Mouse (Mus musculus): ENCODE measurements around the gene Tgfbr3.

DNA sequence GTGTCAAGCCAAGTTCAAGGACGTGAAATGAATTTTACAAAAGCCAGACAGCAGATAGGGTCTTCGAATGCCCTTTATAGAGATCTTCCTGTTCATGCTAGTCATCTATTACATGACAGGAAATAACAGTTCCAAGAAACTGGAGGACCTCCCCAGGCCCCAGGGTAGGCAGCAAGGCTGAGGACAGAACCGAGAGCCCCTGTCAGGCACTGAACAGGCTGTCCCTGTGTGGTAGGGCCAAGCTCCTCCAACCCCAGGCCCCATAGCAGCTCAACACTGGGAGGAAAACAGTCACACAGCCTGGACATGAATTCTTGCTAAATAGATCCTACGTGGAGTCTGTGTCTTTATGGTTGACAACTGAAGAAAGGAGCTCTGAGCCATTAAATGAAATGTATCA, 125.3 kb downstream of the Tgfbr3 start:
- TF ChIP-seq CTCF (conservative IDR thresholded peaks at IDR 0.05; ENCODE audit: insufficient read depth, insufficient read length, low read depth, low read length) (no peak), POLR2A (IDR thresholded peaks at IDR 0.05; ENCODE audit: low read depth, low read length) (no peak)

Data from kidney, adult 2 months (tissue).